Mouse (Mus musculus) testis, adult 2 months (tissue): ENCODE data around the gene Sds. TPM values are rescaled to one million over a fixed set of nuclear protein-coding genes. Genes with fewer than 3 reads are reported as not detected.

ENCODE experiments used
- H3K27ac ChIP-seq: fragments of 200-500 bp; 2 replicates; pipeline ENCODE4 v1.5.1; 2012; ENCODE audit warnings: low read depth, low read length; ENCODE audit not compliant: control insufficient read depth, insufficient read depth
- H3K27me3 ChIP-seq: fragments of 200-500 bp; 2 replicates; pipeline ENCODE4 v1.6.1; 2012; ENCODE audit warnings: mild to moderate bottlenecking, low read length, moderate library complexity; ENCODE audit not compliant: control insufficient read depth, insufficient read depth
- H3K36me3 ChIP-seq: fragments of 200-500 bp; 2 replicates; pipeline ENCODE4 v1.6.1; 2012; ENCODE audit warnings: mild to moderate bottlenecking, low read length; ENCODE audit not compliant: control insufficient read depth, insufficient read depth
- H3K4me1 ChIP-seq: fragments of 200-500 bp; 2 replicates; pipeline ENCODE4 v1.6.1; 2012; ENCODE audit warnings: low read length; ENCODE audit not compliant: control insufficient read depth, insufficient read depth
- H3K4me3 ChIP-seq: fragments of 200-500 bp; 2 replicates; pipeline ENCODE4 v1.5.1; 2012; ENCODE audit warnings: low read depth, mild to moderate bottlenecking, low read length, moderate library complexity, mixed read lengths; ENCODE audit not compliant: control insufficient read depth
- CTCF ChIP-seq: fragments of 200-500 bp; IDR thresholded peaks from 2 replicates; pipeline ENCODE4 v1.5.1; 2012; ENCODE audit warnings: low read depth, mild to moderate bottlenecking, inconsistent platforms, low read length, moderate library complexity; ENCODE audit not compliant: control insufficient read depth, insufficient read depth, insufficient replicate concordance
- POLR2A ChIP-seq: fragments of 200-500 bp; IDR thresholded peaks from 2 replicates; pipeline ENCODE4 v1.6.1; 2012; ENCODE audit warnings: low read depth, mild to moderate bottlenecking, inconsistent platforms, low read length, moderate library complexity; ENCODE audit not compliant: control insufficient read depth
- polyA plus RNA-seq: library from polyadenylated mRNA; depleted of rRNA; stranded (reverse); fragments of >200 nt; gene quantifications from 2 replicates; pipeline ENCODE4 v1.2.3, GENCODE M21; 2012

Gene Sds
- polyA plus RNA-seq, 1 experiment: 1.1 TPM

DNA sequence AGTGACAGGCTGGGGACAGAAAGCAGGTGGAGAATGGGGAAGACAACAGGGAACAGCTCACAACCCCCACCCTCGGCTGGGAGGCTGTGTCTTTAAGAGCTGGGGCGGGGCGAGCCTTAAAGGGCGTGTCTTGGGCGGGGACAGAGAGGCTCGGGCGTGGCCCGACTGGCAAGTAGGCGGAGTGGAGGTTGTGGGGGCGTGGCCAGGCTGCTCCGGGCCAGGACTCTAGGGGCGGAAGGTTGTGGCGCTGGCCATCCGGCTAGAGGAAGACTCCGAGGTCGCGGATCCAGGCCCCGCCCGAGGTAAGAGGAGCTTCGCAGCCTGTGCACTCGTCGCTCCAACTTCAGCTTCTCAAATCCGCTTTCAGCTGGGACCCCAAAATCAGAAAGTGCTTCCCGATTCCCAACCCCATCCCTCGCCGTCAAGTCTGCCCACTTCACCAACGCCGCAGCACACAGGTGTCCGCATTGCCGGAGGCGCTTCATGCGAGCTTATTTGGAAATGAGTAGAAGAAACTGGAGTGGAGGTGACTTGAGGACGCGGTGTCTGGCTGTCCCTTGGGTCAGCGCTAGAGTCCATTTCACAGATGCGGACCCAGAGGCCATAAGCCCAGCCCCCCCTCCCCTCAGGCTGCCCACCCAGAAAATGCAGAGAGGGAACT lies 34.8 kb downstream of the Sds start, which contains the start of gene Slc8b1:
Gene Slc8b1, plus strand, starts transcription at position 187 of the 661 bp plus-strand sequence.
- peak within 1 kb of the TSS; percentile 88 for H3K4me3 ChIP-seq
- no peaks in the 10 kb centered on the region for H3K36me3 ChIP-seq
- no peaks in the 10 kb centered on the region for H3K27me3 ChIP-seq
- TF ChIP-seq CTCF: no peak
- no peak for TF ChIP-seq POLR2A
- H3K27ac ChIP-seq: peak within 1 kb of the TSS; percentile 45; the same call in 1 of the 2 replicates
- H3K4me1 ChIP-seq: peaks cover 14% of the 10 kb centered on the region

DNA sequence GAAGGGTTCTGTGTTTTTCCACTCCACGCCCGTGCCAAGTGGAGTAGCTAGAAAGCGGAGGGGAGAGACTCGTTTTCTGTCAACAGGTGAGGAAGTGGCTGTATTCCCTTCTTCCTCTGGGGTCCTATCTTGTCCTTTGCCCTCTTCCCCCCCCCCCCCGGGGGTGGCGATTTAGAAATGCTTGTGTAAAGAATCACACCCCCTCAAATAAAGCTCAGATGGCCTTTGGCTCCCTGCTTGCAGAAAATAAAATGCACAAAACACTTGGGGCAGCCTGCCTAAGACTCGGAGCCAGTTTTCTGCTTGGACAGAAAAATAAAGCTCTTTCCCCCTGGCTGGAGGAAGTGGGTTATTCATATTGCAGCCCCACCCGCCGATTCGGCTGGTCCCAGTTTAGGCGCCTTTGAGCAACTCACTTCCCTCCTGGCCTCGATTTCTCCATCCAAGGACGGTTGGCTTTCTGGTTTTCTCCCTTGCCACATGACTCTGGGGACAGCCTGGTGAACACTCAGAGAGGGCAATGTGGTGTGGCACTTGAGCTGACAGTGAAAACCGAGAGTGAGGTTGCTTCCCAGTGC lies 35.4 kb downstream of the Sds start:
- H3K36me3 ChIP-seq: no peaks in the 10 kb centered on the region
- H3K27me3 ChIP-seq: no peaks in the 10 kb centered on the region
- TF ChIP-seq POLR2A: no peak
- no peak for TF ChIP-seq CTCF
- H3K27ac ChIP-seq: no peak overlapping the region
- H3K4me3 ChIP-seq: peak overlapping the region; percentile 88
- peaks cover 14% of the 10 kb centered on the region for H3K4me1 ChIP-seq

DNA sequence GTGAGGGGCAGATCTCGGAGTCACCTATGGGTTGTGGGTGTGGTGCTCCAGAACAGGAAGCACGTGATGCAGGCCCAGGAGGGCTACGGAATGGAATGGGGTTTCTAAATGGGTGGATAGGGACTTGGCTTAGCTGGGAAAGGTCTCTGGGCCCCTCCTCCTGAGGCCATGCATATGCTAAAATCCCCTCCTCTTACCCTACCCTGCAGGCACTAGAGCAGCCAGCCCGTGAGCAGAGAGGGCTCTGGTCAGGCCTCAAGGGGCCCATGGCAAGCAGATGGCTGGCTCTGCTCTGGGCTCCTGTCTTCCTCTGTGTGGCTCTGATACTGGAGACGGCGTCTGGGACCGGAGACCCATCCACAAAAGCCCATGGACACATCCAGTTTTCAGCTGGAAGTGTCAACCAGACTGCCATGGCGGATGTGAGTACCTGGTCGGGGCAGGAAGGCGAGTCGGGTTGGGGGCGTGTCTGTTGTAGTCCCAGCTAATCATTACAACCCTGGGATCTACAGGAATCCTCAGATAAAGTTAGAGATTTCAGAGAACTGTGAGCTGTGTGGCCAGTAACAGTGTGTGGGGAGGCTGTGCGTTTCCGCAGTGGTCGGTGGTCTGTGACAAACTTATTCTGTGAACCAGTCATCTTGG lies 36.7 kb downstream of the Sds start:
- Histone ChIP-seq H3K27me3 (no peaks in the 10 kb centered on the region), H3K4me1 (peaks cover 17% of the 10 kb centered on the region), H3K4me3 (no peak overlapping the region), H3K36me3 (no peaks in the 10 kb centered on the region), H3K27ac (no peak overlapping the region)
- TF ChIP-seq CTCF: no peak
- TF ChIP-seq POLR2A: no peak

- H3K4me1 ChIP-seq: peaks cover 17% of the 10 kb centered on the region
- H3K27ac ChIP-seq: no peak overlapping the region
- no peak overlapping the region for H3K4me3 ChIP-seq
- H3K27me3 ChIP-seq: no peaks in the 10 kb centered on the region
- no peaks in the 10 kb centered on the region for H3K36me3 ChIP-seq
- TF ChIP-seq CTCF (no peak), POLR2A (no peak)
Observed at GRCm38 (mm10) chr5:120514031-120514677, 37.8 kb downstream of the Sds start.

DNA sequence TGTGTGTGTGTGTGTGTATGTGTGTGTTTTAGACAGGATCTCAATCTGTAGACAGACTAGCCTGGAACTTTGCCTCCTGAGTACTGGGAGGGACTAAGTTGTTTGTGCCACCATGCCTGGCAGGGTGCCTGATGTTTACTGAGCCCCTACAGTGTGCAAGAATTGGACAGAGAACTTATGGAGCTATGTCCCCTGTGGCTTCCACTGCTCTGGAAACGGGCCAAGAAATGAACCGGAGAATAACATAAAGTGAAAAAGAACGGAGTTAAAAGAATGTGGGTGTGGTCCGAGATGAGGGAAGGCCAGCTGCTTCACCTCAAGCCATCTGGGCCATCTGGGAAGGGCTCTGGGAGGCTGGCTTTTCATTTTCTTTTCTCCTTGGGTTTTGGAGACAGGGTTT lies 38.4 kb downstream of the Sds start:
- H3K27me3 ChIP-seq: no peaks in the 10 kb centered on the region
- H3K27ac ChIP-seq: no peak overlapping the region
- TF ChIP-seq POLR2A (no peak), CTCF (no peak)
- H3K4me3 ChIP-seq: no peak overlapping the region
- H3K36me3 ChIP-seq: no peaks in the 10 kb centered on the region
- H3K4me1 ChIP-seq: peaks cover 17% of the 10 kb centered on the region

DNA sequence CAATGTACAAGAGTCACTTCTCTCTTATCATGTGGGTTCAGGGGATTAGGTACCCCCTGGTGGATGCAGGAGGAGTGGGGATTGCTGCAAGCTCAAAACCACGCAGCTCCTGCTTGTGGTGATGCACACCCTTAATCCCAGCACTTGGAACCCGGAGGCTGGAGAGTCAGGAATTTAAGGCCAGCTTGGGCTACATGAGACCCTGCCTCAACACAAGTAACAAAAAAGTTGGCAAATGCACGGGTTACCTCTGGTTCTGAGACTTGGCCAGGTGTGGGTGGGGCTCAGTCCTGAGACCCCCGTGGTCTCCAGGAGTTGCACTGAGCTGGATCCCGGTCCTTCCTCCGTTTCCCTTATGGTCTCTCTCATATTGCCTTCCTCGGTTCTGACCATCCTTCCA lies 39.1 kb downstream of the Sds start:
- Histone ChIP-seq H3K4me1 (peaks cover 15% of the 10 kb centered on the region), H3K36me3 (no peaks in the 10 kb centered on the region), H3K4me3 (no peak overlapping the region), H3K27ac (no peak overlapping the region), H3K27me3 (no peaks in the 10 kb centered on the region)
- TF ChIP-seq POLR2A: no peak
- no peak for TF ChIP-seq CTCF
